Mouse (Mus musculus) spleen, adult 2 months (tissue): ENCODE measurements around the gene Phlda2. TPM values are rescaled to one million over a fixed set of nuclear protein-coding genes. Genes with fewer than 3 reads are reported as not detected.
A peak's percentile ranks its signal among the peaks of the same experiment; 100 is the strongest.

Experiments used
- DNase-seq, 2 experiments: peaks; one replicate each; pipeline versions ENCODE4 v3.0.0 to v3.0.0-alpha.2; 2012 to 2021; ENCODE audit warnings: low spot score in 2 of 2, low read depth in 1 of 2
- H3K27ac ChIP-seq: fragments of 200-500 bp; 2 replicates; pipeline ENCODE4 v1.5.1; 2012; ENCODE audit warnings: low read length, inconsistent platforms; ENCODE audit not compliant: insufficient read depth
- H3K27me3 ChIP-seq: fragments of 200-500 bp; 2 replicates; pipeline ENCODE4 v1.6.1; 2012; ENCODE audit warnings: mild to moderate bottlenecking, moderate library complexity, low read length, inconsistent platforms; ENCODE audit not compliant: control insufficient read depth, insufficient read depth
- H3K36me3 ChIP-seq: fragments of 200-500 bp; 2 replicates; pipeline ENCODE4 v1.6.1; 2012; ENCODE audit warnings: mild to moderate bottlenecking, low read length, inconsistent platforms; ENCODE audit not compliant: control insufficient read depth, insufficient read depth
- H3K4me1 ChIP-seq: fragments of 200-500 bp; 2 replicates; pipeline ENCODE4 v1.6.1; 2011; ENCODE audit warnings: inconsistent platforms; ENCODE audit not compliant: control insufficient read depth, insufficient read depth, insufficient read length
- H3K4me3 ChIP-seq: fragments of 200-500 bp; 2 replicates; pipeline ENCODE4 v1.5.1; 2011; ENCODE audit warnings: mild to moderate bottlenecking, inconsistent platforms; ENCODE audit not compliant: insufficient read depth, insufficient read length; ENCODE audit errors: extremely low read depth
- CTCF ChIP-seq: fragments of 200-500 bp; IDR thresholded peaks from 2 replicates; pipeline ENCODE4 v1.5.1; 2011; ENCODE audit warnings: mild to moderate bottlenecking, inconsistent platforms; ENCODE audit not compliant: insufficient read depth, insufficient read length, insufficient replicate concordance; ENCODE audit errors: extremely low read depth
- POLR2A ChIP-seq: fragments of 200-500 bp; IDR thresholded peaks from 2 replicates; pipeline ENCODE4 v1.6.1; 2011; ENCODE audit warnings: low read depth, low read length, inconsistent platforms
- WGBS: fragments of 180-500 bp; shearing (Covaris S2); methylation state at CpG from one replicate; pipeline ENCODE4 v1.1.7; 2018; 5-methylcytosine and 5-hydroxymethylcytosine counted together
- polyA plus RNA-seq: library from polyadenylated mRNA; depleted of rRNA; stranded (reverse); fragments of >200 nt; gene quantifications from 2 replicates; pipeline ENCODE4 v1.2.3, GENCODE M21; 2012

The Phlda2 gene
- polyA plus RNA-seq, 1 experiment: 0.37 TPM

GRCm38 (mm10) chr7:143482541-143482940 lies 20.4 kb downstream of the Phlda2 start:
- 71% methylated on average over 6 of the region's 6 CpGs for WGBS
- no peak for TF ChIP-seq POLR2A
- no peak for TF ChIP-seq CTCF
- Histone ChIP-seq H3K36me3 (no peaks in the 10 kb centered on the region), H3K27ac (no peak overlapping the region), H3K27me3 (no peaks in the 10 kb centered on the region), H3K4me1 (no peaks in the 10 kb centered on the region), H3K4me3 (no peak overlapping the region)
- DNase-seq: no peak

- H3K27me3 ChIP-seq: no peaks in the 10 kb centered on the region
- WGBS: 79% methylated on average over 5 of the region's 5 CpGs
- no peaks in the 10 kb centered on the region for H3K36me3 ChIP-seq
- DNase-seq: no peak
- no peak overlapping the region for H3K27ac ChIP-seq
- TF ChIP-seq POLR2A: no peak
- no peak for TF ChIP-seq CTCF
- no peak overlapping the region for H3K4me3 ChIP-seq
- no peaks in the 10 kb centered on the region for H3K4me1 ChIP-seq
Measured at GRCm38 (mm10) chr7:143481806-143482387, 21.1 kb downstream of the Phlda2 start.

DNA sequence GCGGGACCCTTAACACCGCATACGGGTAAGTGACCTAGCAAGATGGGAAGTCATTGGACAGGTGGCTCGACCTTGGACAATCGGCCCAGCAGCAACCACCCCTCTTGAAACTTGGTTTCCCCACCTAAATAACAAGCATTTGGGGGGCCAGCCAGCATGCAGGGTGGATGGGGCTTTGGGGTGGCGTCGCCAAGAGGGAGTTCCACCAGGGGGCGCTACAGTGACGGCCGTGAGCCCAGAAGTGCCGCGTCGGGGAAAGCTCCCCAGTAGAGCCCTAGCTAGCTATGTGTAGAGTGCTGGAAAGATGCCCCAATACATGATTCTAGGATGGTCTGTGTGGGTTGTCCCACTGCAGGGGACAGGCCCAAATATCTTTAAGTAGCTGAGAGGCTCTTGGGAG lies 22.5 kb downstream of the Phlda2 start:
- H3K27me3 ChIP-seq: no peaks in the 10 kb centered on the region
- no peak overlapping the region for H3K27ac ChIP-seq
- TF ChIP-seq POLR2A: no peak
- peak; percentile 69 for TF ChIP-seq CTCF
- H3K36me3 ChIP-seq: no peaks in the 10 kb centered on the region
- 30% methylated on average over 13 of the region's 13 CpGs for WGBS
- H3K4me1 ChIP-seq: no peaks in the 10 kb centered on the region
- DNase-seq: peak in 1 of 2 experiments; percentile 31
- no peak overlapping the region for H3K4me3 ChIP-seq

DNA sequence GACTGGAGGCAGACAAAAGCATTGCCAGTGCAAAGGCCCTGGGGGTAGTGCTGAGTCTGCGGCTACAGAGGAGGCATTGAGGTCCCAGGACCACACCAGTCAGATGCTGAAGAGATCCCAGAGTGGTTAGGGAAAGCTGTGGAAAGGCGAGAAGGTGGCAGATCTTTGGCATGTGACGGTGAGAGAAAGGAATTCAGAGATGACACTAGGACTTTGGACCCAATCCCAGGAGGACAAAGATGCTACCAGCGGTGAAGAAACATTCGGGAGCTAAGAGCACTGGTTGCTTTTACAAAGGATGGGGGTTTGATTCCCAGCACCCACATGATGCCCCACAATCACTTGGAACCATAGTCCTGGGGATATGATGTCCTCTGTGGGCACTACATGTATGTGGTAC lies 25.1 kb downstream of the Phlda2 start:
- H3K36me3 ChIP-seq: no peaks in the 10 kb centered on the region
- WGBS: 89% methylated on average over 5 of the region's 5 CpGs
- no peak overlapping the region for H3K4me3 ChIP-seq
- H3K4me1 ChIP-seq: no peaks in the 10 kb centered on the region; the same call in 1 of the 2 replicates
- H3K27ac ChIP-seq: no peak overlapping the region
- TF ChIP-seq POLR2A: no peak
- no peak for TF ChIP-seq CTCF
- no peak for DNase-seq
- H3K27me3 ChIP-seq: no peaks in the 10 kb centered on the region

- Histone ChIP-seq H3K4me3 (no peak overlapping the region), H3K4me1 (no peaks in the 10 kb centered on the region; the same call in 1 of the 2 replicates), H3K27ac (no peak overlapping the region), H3K36me3 (no peaks in the 10 kb centered on the region), H3K27me3 (no peaks in the 10 kb centered on the region)
- TF ChIP-seq POLR2A (no peak), CTCF (no peak)
- no peak for DNase-seq
- WGBS: 81% methylated on average over 3 of the region's 3 CpGs
Measured at GRCm38 (mm10) chr7:143476702-143477335, 26.1 kb downstream of the Phlda2 start.

- WGBS: 45% methylated on average over 11 of the region's 11 CpGs
- H3K4me3 ChIP-seq: no peak overlapping the region
- no peaks in the 10 kb centered on the region for H3K27me3 ChIP-seq
Measured at GRCm38 (mm10) chr7:143475876-143476275, 27.1 kb downstream of the Phlda2 start.

DNA sequence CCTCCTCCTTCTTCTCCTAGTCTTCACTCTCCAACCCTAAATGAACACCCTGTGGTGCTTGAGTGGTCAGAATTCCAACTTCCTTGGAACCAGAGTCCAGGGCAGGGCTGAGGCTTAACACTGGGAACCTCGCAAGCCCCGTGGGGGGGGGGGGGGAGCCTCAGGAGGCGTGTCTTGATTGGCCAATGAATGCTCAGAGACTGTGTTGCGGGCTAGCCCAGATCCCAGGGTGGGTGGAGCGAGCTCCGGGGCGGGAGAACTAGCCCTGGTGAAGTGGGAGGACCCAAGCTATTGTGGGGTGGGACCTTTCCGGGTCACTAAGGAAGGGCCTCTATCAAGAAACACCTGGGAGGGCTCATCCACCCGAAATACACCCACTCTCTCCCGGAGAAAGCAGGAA lies 28.1 kb downstream of the Phlda2 start:
- DNase-seq: no peak
- Histone ChIP-seq H3K4me3 (no peak overlapping the region), H3K27me3 (no peaks in the 10 kb centered on the region), H3K4me1 (no peaks in the 10 kb centered on the region; the same call in 1 of the 2 replicates), H3K27ac (no peak overlapping the region), H3K36me3 (no peaks in the 10 kb centered on the region)
- no peak for TF ChIP-seq POLR2A
- WGBS: 64% methylated on average over 10 of the region's 10 CpGs

More at GRCm38 (mm10) chr7:143475876-143476275, 27.1 kb downstream of the Phlda2 start:
- Histone ChIP-seq H3K4me1 (no peaks in the 10 kb centered on the region; the same call in 1 of the 2 replicates), H3K27ac (no peak overlapping the region), H3K36me3 (no peaks in the 10 kb centered on the region)
- DNase-seq: no peak
- no peak for TF ChIP-seq POLR2A
- TF ChIP-seq CTCF: no peak
